Mouse (Mus musculus) embryonic facial prominence, embryonic 15.5 days (tissue): ENCODE measurements at regions not wholly inside any gene's neighbourhood (a gene's known extent, or its start where the extent isn't known, plus 50 kb on each side); places are given as distances from the start of the nearest gene placed in this dataset.

Experiments used
- ATAC-seq: fragments of 200-750 bp; cut with Nextera tagmentation; 2 replicates; pipeline ENCODE4 v1.8.0; 2017; ENCODE audit warnings: low read depth, moderate TSS enrichment; ENCODE audit not compliant: insufficient number of reproducible peaks, low FRiP score, low TSS enrichment
- H3K27ac ChIP-seq: fragments of 300-500 bp; sonication (generic); replicated peaks from 2 replicates; pipeline ENCODE4 v1.5.1; 2015; ENCODE audit warnings: mild to moderate bottlenecking, inconsistent platforms
- H3K27me3 ChIP-seq: fragments of 300-500 bp; sonication (generic); 2 replicates; pipeline ENCODE4 v1.6.1; 2015; ENCODE audit warnings: inconsistent platforms
- H3K36me3 ChIP-seq: fragments of 300-500 bp; sonication (generic); 2 replicates; pipeline ENCODE4 v1.6.1; 2015; ENCODE audit warnings: mild to moderate bottlenecking, inconsistent platforms
- H3K4me1 ChIP-seq: fragments of 300-500 bp; sonication (generic); 2 replicates; pipeline ENCODE4 v1.6.1; 2015; ENCODE audit warnings: inconsistent platforms
- H3K4me2 ChIP-seq: fragments of 300-500 bp; sonication (generic); replicated peaks from 2 replicates; pipeline ENCODE4 v1.6.1; 2015; ENCODE audit warnings: mild to moderate bottlenecking, inconsistent platforms
- H3K4me3 ChIP-seq: fragments of 300-500 bp; sonication (generic); replicated peaks from 2 replicates; pipeline ENCODE4 v1.5.1; 2015; ENCODE audit warnings: mild to moderate bottlenecking, inconsistent platforms
- H3K9ac ChIP-seq: fragments of 300-500 bp; sonication (generic); 2 replicates; pipeline ENCODE4 v1.6.1; 2015; ENCODE audit warnings: inconsistent platforms
- H3K9me3 ChIP-seq: fragments of 300-500 bp; sonication (generic); replicated peaks from 2 replicates; pipeline ENCODE4 v1.6.1; 2016; ENCODE audit warnings: inconsistent platforms
- WGBS: fragments of 180-500 bp; shearing (Covaris S2); methylation state at CpG from one replicate; pipeline ENCODE4 v1.1.7; 2015; 5-methylcytosine and 5-hydroxymethylcytosine counted together

DNA sequence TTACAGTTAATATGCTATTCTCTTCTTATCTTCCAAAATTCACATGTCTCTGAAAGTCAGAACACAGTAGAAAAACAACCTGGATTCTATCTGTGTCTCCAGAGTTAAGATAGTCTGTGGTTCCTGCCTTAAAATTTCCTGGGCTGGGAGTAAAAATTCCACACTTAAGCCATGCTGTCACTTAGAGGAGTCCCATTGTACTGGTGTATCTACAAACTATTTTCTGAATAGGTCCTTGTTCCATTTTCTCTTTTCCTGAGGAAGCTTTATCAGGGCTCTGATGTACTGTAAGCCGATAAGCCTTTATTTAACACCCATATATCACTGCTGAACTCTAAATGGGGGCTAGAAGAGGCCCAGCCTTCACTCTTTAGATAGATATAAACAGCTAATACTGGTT, 1171.1 kb downstream of the Efnb2 start:
- ATAC-seq = no peak
- H3K9ac ChIP-seq = no peak overlapping the region
- no peaks in the 10 kb centered on the region for H3K36me3 ChIP-seq
- no peaks in the 10 kb centered on the region for H3K27me3 ChIP-seq
- H3K9me3 ChIP-seq = no peaks in the 10 kb centered on the region
- no peak overlapping the region for H3K4me2 ChIP-seq
- H3K27ac ChIP-seq = no peak overlapping the region
- H3K4me1 ChIP-seq = no peaks in the 10 kb centered on the region
- WGBS = 71% methylated on average over 1 of the region's 1 CpGs
- H3K4me3 ChIP-seq = no peak overlapping the region

DNA sequence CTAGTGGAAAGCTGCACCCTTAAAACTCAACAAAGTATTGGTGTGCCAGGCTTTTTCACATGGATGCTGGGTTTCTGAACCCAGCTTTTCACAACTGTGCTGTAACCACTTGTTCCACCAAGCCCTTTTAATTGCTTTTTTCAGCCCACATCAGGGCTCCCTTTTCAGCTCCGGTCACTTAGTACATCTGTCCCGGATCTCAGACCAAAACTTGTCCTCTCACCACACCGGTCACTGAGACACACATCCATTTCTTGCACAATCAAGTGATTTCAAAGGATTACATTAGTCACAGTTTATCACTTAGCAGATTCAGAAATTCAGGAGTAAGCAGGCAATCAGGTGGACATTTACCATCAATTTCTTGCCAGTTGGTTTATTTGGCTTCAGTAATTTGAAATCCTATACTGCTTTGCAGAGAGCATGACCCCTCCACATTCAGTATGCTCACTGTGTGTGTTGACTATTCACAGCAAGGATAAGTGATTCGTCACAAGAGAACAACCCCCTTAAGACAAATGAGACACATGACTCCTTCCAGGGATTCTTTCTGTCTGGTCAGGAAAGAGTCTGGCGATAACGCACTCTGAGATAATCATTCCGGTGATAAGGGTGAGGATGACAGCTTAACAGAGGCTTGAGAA, 1188.8 kb downstream of the Efnb2 start:
- WGBS = 41% methylated on average over 7 of the region's 7 CpGs
- Histone ChIP-seq H3K4me1 (no peaks in the 10 kb centered on the region), H3K4me2 (no peak overlapping the region), H3K27ac (no peak overlapping the region), H3K36me3 (no peaks in the 10 kb centered on the region), H3K27me3 (no peaks in the 10 kb centered on the region), H3K9ac (no peak overlapping the region), H3K4me3 (no peak overlapping the region), H3K9me3 (no peaks in the 10 kb centered on the region)
- ATAC-seq = no peak

DNA sequence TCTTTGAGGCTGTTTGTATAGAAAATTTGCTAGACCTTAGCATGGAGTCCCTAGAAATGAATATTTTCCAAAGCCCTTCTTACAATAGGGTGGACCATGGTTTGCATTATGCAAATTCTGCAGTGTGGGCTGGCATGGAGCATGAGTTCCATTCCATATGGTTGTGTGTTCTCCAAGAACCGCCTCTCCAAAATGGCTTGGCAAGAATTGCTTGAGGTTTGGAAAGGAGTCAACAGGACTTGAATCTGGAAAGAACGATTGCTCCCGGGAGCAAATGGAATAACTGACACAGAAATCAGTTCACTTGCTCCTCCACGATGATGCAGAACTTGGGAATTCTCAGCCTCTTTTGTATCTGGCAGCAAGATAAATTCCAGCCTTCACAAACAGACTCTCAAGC, 1191.8 kb downstream of the Efnb2 start:
- no peak overlapping the region; the same call in 1 of the 2 replicates for H3K27ac ChIP-seq

DNA sequence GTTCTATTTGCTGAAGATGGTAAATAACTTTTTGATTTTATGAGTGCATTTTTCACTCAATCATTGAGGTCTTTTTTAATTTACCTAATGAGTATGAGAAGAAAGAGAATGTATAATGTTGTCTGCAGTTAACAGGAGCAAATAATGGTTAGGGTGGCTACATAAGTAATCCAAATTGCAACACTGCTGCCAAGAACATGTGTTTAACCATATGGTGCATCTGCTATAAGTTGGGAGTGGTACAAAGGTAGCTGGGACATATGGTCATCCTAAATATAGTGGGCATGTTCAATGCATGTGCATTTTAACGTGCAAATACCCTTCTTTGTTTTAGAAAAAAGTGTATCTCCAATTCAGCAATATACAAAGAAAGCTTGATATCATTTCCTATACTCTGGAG, 1198.2 kb downstream of the Efnb2 start:
- H3K27me3 ChIP-seq = no peaks in the 10 kb centered on the region
- no peak overlapping the region for H3K4me3 ChIP-seq
- no peak overlapping the region for H3K9ac ChIP-seq
- WGBS = 76% methylated on average over 1 of the region's 1 CpGs
- no peak overlapping the region for H3K4me2 ChIP-seq
- no peaks in the 10 kb centered on the region for H3K9me3 ChIP-seq
- H3K36me3 ChIP-seq = no peaks in the 10 kb centered on the region
- H3K4me1 ChIP-seq = no peaks in the 10 kb centered on the region
- no peak for ATAC-seq
- H3K27ac ChIP-seq = no peak overlapping the region

More for the DNA sequence above, 1191.8 kb downstream of the Efnb2 start:
- 0 out of 2 replicates have a peak, but pooled peaks have one; percentile 39 for ATAC-seq
- Histone ChIP-seq H3K4me3 (no peak overlapping the region), H3K9ac (no peak overlapping the region), H3K27me3 (no peaks in the 10 kb centered on the region), H3K9me3 (no peaks in the 10 kb centered on the region), H3K36me3 (no peaks in the 10 kb centered on the region), H3K4me1 (no peaks in the 10 kb centered on the region), H3K4me2 (no peak overlapping the region)
- WGBS = 36% methylated on average over 4 of the region's 4 CpGs

DNA sequence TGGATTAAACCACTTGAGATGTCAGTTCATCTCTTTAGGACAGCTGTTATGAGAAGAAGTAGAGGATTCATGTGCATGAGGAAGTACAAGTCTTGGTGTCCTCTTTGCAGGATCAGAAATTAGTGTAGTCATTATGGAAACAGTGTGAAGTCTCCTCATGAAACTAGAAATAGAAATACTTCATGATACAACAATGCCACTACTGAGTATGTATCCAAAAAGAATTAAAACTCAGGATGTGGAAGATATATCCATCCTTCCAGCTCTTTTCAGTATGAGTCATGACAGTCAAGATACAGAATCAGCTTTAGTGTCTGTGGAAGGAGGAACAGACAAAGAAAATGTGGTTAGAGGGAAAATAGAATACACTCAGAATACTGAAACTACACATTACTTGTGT, 1211.7 kb downstream of the Efnb2 start:
- Histone ChIP-seq H3K4me1 (no peaks in the 10 kb centered on the region), H3K4me2 (no peak overlapping the region), H3K27ac (no peak overlapping the region), H3K4me3 (no peak overlapping the region), H3K9me3 (no peaks in the 10 kb centered on the region), H3K27me3 (no peaks in the 10 kb centered on the region), H3K9ac (no peak overlapping the region), H3K36me3 (no peaks in the 10 kb centered on the region)
- no peak for ATAC-seq

DNA sequence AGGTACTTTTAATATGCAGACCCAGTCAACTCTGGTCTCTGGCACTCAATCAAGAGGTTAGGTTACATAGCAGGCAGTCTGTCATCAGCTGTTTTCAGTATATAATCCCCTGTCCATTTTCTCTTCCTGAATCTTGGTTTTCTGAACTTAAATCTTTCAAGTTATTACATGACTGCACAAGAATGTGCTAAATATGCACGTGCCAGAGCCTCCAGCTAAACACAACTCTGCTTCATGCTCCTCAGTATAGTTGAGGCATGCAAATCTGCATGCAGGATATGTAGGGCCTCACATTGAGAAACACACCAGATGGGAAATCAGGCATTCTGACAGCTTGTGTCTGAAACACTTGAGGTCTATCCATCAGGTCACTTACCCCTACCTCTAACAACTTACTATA, 1214.0 kb downstream of the Efnb2 start:
- H3K27ac ChIP-seq = no peak overlapping the region
- WGBS = 21% methylated on average over 1 of the region's 1 CpGs
- H3K36me3 ChIP-seq = no peaks in the 10 kb centered on the region
- no peaks in the 10 kb centered on the region for H3K27me3 ChIP-seq
- H3K4me1 ChIP-seq = no peaks in the 10 kb centered on the region
- no peaks in the 10 kb centered on the region for H3K9me3 ChIP-seq
- 0 out of 2 replicates have a peak, but pooled peaks have one; percentile 24 for ATAC-seq
- no peak overlapping the region for H3K9ac ChIP-seq
- H3K4me2 ChIP-seq = no peak overlapping the region
- H3K4me3 ChIP-seq = no peak overlapping the region

DNA sequence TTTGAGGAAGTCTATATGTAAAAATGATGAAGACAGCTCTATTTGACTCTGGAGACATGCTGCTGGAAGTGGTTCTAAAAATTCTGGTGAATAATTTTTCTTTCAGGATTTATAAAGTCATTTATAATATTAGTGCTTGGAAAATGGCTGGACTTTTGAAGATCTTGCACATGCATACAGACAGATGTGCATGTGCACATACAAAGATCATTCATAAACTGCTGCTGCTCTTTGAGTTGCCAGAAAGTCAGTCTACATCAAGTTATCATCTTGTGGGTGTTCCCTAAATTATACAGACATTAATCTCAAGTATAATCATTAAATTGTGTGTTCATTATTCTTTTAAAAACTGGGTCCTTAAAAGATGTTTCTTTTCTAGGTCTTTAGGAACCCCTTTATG, 1220.2 kb downstream of the Efnb2 start:
- H3K36me3 ChIP-seq = no peaks in the 10 kb centered on the region
- peaks cover 5% of the 10 kb centered on the region for H3K4me1 ChIP-seq
- H3K27ac ChIP-seq = no peak overlapping the region
- no peak for ATAC-seq
- H3K27me3 ChIP-seq = no peaks in the 10 kb centered on the region
- H3K9ac ChIP-seq = no peak overlapping the region
- H3K4me2 ChIP-seq = no peak overlapping the region
- no peak overlapping the region for H3K4me3 ChIP-seq
- H3K9me3 ChIP-seq = no peaks in the 10 kb centered on the region

DNA sequence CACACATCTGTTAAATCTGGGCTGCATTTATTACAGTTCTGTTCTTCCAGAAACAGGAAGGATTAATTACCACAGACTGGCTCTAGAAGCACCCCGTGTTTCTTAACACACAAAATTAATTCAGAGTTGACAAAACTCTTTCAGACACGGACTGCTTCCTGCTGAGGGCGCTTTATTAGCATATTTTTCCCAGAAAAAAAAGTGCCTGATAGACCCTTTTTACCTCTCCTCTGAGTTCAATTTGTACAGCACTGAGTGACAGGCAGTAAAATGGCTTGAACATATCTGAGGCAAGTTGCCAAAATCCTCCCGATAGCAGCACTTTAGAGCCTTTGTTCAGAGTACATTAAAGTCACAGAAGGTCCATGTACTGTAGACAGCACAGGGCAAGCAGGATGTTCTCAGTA, 1220.8 kb downstream of the Efnb2 start:
- Histone ChIP-seq H3K9ac (no peak overlapping the region), H3K4me1 (peaks cover 5% of the 10 kb centered on the region), H3K36me3 (no peaks in the 10 kb centered on the region), H3K27ac (no peak overlapping the region), H3K4me3 (no peak overlapping the region), H3K27me3 (no peaks in the 10 kb centered on the region), H3K9me3 (no peaks in the 10 kb centered on the region), H3K4me2 (peak overlapping the region; percentile 21; the same call in 1 of the 2 replicates)
- 4% methylated on average over 4 of the region's 4 CpGs for WGBS
- no peak for ATAC-seq

DNA sequence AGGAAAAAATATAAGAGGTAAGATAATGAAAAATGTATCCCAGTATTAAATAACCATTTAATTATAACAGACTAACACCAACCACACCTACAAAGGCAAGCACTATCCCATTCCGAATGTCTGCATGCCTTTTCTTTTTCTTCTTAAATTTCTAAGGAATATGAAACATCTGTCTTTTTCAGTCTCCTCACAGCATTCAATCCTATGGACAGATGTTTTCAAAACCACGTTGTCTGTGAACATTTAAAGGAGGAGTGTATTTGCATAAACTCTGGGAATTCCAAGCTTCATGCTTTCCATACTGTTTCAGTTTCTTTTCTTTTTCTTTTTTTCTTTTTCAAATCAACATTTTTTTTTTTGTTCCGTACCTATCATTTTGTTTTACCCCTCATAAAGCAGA, 1221.2 kb downstream of the Efnb2 start:
- 11% methylated on average over 3 of the region's 3 CpGs for WGBS
- H3K27ac ChIP-seq = no peak overlapping the region
- H3K4me1 ChIP-seq = peaks cover 5% of the 10 kb centered on the region
- no peaks in the 10 kb centered on the region for H3K36me3 ChIP-seq
- H3K27me3 ChIP-seq = no peaks in the 10 kb centered on the region
- ATAC-seq = no peak
- no peak overlapping the region for H3K4me3 ChIP-seq
- no peak overlapping the region for H3K9ac ChIP-seq
- peak overlapping the region; percentile 21; the same call in 1 of the 2 replicates for H3K4me2 ChIP-seq
- H3K9me3 ChIP-seq = no peaks in the 10 kb centered on the region

DNA sequence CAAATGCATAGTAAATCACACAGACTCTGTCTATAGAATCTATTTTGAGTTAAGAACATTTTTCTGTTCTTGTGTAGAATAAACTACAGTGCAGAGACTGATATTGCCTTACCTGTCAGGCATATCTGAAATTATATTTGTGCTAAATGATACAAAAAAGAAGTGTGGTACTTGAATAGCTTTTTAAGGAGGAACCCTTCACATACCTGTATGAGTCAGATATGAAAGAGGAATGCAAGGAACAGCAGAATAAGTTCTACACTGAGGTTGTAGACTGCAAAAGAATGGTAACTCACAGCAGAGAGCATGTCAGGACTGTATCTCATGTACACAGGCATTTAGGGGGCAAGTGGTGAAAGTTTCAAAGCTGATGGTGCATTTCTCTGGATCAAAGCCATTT, 1230.6 kb downstream of the Efnb2 start:
- Histone ChIP-seq H3K9me3 (no peaks in the 10 kb centered on the region), H3K4me2 (no peak overlapping the region), H3K4me3 (no peak overlapping the region), H3K27ac (no peak overlapping the region), H3K9ac (no peak overlapping the region), H3K36me3 (no peaks in the 10 kb centered on the region), H3K27me3 (no peaks in the 10 kb centered on the region), H3K4me1 (no peaks in the 10 kb centered on the region)
- ATAC-seq = no peak

DNA sequence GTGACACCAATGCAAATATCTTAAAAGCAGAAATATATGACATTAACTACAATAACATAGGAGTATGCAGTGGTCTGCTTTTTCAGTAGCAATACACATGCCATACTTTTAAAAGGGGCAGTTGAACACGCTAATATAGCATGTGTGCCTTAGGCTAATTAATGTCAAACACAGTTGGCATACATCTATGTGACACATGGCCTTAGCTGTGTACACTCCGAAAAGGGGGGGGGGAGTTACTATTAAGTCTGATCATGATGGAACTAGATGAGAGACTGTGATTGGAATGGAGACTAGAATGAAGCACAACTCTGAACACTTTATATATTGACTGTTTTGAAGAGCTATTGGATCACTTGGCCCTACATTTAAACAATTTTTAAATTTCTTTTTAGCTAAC, 1262.9 kb downstream of the Efnb2 start:
- no peaks in the 10 kb centered on the region for H3K4me1 ChIP-seq
- H3K9ac ChIP-seq = no peak overlapping the region
- H3K4me3 ChIP-seq = no peak overlapping the region
- H3K27me3 ChIP-seq = no peaks in the 10 kb centered on the region
- WGBS = 70% methylated on average over 2 of the region's 2 CpGs
- H3K27ac ChIP-seq = no peak overlapping the region
- no peak for ATAC-seq
- H3K4me2 ChIP-seq = no peak overlapping the region
- H3K36me3 ChIP-seq = no peaks in the 10 kb centered on the region
- H3K9me3 ChIP-seq = no peaks in the 10 kb centered on the region

DNA sequence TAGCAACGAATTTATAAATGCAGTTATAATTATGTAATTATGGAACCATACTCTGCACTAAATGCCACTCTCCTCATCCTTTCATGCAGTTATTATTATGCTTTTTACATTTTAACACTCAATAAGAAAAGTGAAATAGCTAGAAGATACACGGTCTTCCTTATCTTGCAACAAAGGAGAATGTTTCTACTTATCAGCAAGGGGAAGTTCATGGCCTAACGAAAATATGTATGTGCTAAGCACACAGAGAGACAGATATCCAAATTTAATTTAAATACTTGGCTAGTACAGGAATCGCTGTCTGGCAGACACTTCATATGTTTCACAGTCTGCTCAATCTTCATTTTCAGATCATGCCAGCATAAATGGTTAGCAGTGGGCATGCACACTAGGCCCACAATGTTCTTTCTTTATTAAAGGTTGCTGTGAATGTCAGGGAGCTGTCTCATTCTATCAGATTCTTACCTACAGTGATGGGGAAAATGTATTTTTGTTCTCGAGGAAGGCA, 1263.6 kb downstream of the Efnb2 start:
- ATAC-seq = no peak
- 69% methylated on average over 5 of the region's 5 CpGs for WGBS
- Histone ChIP-seq H3K4me3 (no peak overlapping the region), H3K9ac (no peak overlapping the region), H3K4me2 (no peak overlapping the region), H3K27ac (no peak overlapping the region), H3K9me3 (no peaks in the 10 kb centered on the region), H3K36me3 (no peaks in the 10 kb centered on the region), H3K27me3 (no peaks in the 10 kb centered on the region), H3K4me1 (no peaks in the 10 kb centered on the region)
